Mouse (Mus musculus): ENCODE data around the gene Zbtb38. TPM values are rescaled to one million over a fixed set of nuclear protein-coding genes. Genes with fewer than 3 reads are reported as not detected.

Gene Zbtb38
- polyA plus RNA-seq, 1 experiment from 2014 or later = 12.6 TPM

GRCm38 (mm10) chr9:96767874-96768273, 15.2 kb upstream of the Zbtb38 start:
- Histone ChIP-seq H3K9me3 (ENCODE audit: control insufficient read depth, low read length) (no peaks in the 10 kb centered on the region), H3K27ac (ENCODE audit: low read depth, low read length) (no peak overlapping the region), H3K27me3 (ENCODE audit: control insufficient read depth, insufficient read depth, low read length) (no peaks in the 10 kb centered on the region), H3K9ac (ENCODE audit: low read length) (no peak overlapping the region), H3K36me3 (ENCODE audit: control insufficient read depth, insufficient read depth, low read length) (no peaks in the 10 kb centered on the region), H3K4me1 (ENCODE audit: control insufficient read depth, insufficient read depth, low read length) (no peaks in the 10 kb centered on the region), H3K4me3 (ENCODE audit: low read depth, low read length) (no peak overlapping the region), H3K4me2 (ENCODE audit: low read depth) (no peak overlapping the region)
- no peak for ATAC-seq (ENCODE audit: insufficient read depth, low FRiP score, low TSS enrichment)
- DNase-seq (ENCODE audit: low spot score) = no peak

GRCm38 (mm10) chr9:96766078-96766477, 13.4 kb upstream of the Zbtb38 start:
- H3K27me3 ChIP-seq (ENCODE audit: control insufficient read depth, insufficient read depth, low read length) = no peaks in the 10 kb centered on the region
- no peak overlapping the region for H3K4me3 ChIP-seq (ENCODE audit: low read depth, low read length)
- no peaks in the 10 kb centered on the region for H3K9me3 ChIP-seq (ENCODE audit: control insufficient read depth, low read length)
- H3K4me1 ChIP-seq (ENCODE audit: control insufficient read depth, insufficient read depth, low read length) = no peaks in the 10 kb centered on the region
- H3K36me3 ChIP-seq (ENCODE audit: control insufficient read depth, insufficient read depth, low read length) = no peaks in the 10 kb centered on the region
- H3K4me2 ChIP-seq (ENCODE audit: low read depth) = no peak overlapping the region
- DNase-seq (ENCODE audit: low spot score) = no peak
- H3K9ac ChIP-seq (ENCODE audit: low read length) = no peak overlapping the region
- no peak overlapping the region for H3K27ac ChIP-seq (ENCODE audit: low read depth, low read length)
- ATAC-seq (ENCODE audit: insufficient read depth, low FRiP score, low TSS enrichment) = no peak

- Histone ChIP-seq H3K4me3 (ENCODE audit: low read depth, low read length) (no peak overlapping the region), H3K9me3 (ENCODE audit: control insufficient read depth, low read length) (no peaks in the 10 kb centered on the region), H3K27ac (ENCODE audit: low read depth, low read length) (no peak overlapping the region), H3K4me1 (ENCODE audit: control insufficient read depth, insufficient read depth, low read length) (no peaks in the 10 kb centered on the region), H3K4me2 (ENCODE audit: low read depth) (no peak overlapping the region), H3K27me3 (ENCODE audit: control insufficient read depth, insufficient read depth, low read length) (no peaks in the 10 kb centered on the region), H3K9ac (ENCODE audit: low read length) (no peak overlapping the region), H3K36me3 (ENCODE audit: control insufficient read depth, insufficient read depth, low read length) (no peaks in the 10 kb centered on the region)
- ATAC-seq (ENCODE audit: insufficient read depth, low FRiP score, low TSS enrichment) (no peak), DNase-seq (ENCODE audit: low spot score) (no peak)
- WGBS = 65% methylated on average over 5 of the region's 5 CpGs
These were observed 12.8 kb upstream of the Zbtb38 start for GRCm38 (mm10) chr9:96765410-96765809.

- H3K9me3 ChIP-seq (ENCODE audit: control insufficient read depth, low read length) = no peaks in the 10 kb centered on the region
- no peak overlapping the region for H3K27ac ChIP-seq (ENCODE audit: low read depth, low read length)
- no peaks in the 10 kb centered on the region for H3K4me1 ChIP-seq (ENCODE audit: control insufficient read depth, insufficient read depth, low read length)
- no peak overlapping the region for H3K9ac ChIP-seq (ENCODE audit: low read length)
- H3K27me3 ChIP-seq (ENCODE audit: control insufficient read depth, insufficient read depth, low read length) = no peaks in the 10 kb centered on the region
- H3K36me3 ChIP-seq (ENCODE audit: control insufficient read depth, insufficient read depth, low read length) = no peaks in the 10 kb centered on the region
- H3K4me3 ChIP-seq (ENCODE audit: low read depth, low read length) = no peak overlapping the region
- DNase-seq (ENCODE audit: low spot score) (no peak), ATAC-seq (ENCODE audit: insufficient read depth, low FRiP score, low TSS enrichment) (no peak)
- 85% methylated on average over 9 of the region's 9 CpGs for WGBS
- no peak overlapping the region for H3K4me2 ChIP-seq (ENCODE audit: low read depth)
These were observed 11.4 kb upstream of the Zbtb38 start for GRCm38 (mm10) chr9:96763847-96764631.

- 92% methylated on average over 3 of the region's 3 CpGs for WGBS
- H3K27ac ChIP-seq (ENCODE audit: low read depth, low read length) = no peak overlapping the region
- ATAC-seq (ENCODE audit: insufficient read depth, low FRiP score, low TSS enrichment) = no peak
These were observed 10.4 kb upstream of the Zbtb38 start for GRCm38 (mm10) chr9:96763025-96763424.

GRCm38 (mm10) chr9:96758749-96759597, 6.3 kb upstream of the Zbtb38 start:
- H3K36me3 ChIP-seq (ENCODE audit: control insufficient read depth, insufficient read depth, low read length) = no peaks in the 10 kb centered on the region
- H3K4me3 ChIP-seq (ENCODE audit: low read depth, low read length) = 0 out of 2 replicates have a peak overlapping the region, but pooled peaks have one; percentile 10
- no peak overlapping the region for H3K9ac ChIP-seq (ENCODE audit: low read length)
- DNase-seq (ENCODE audit: low spot score) (peak; percentile 78), ATAC-seq (ENCODE audit: insufficient read depth, low FRiP score, low TSS enrichment) (peak; percentile 87)
- peak overlapping the region; percentile 36 for H3K4me2 ChIP-seq (ENCODE audit: low read depth)
- no peaks in the 10 kb centered on the region for H3K27me3 ChIP-seq (ENCODE audit: control insufficient read depth, insufficient read depth, low read length)
- no peaks in the 10 kb centered on the region for H3K4me1 ChIP-seq (ENCODE audit: control insufficient read depth, insufficient read depth, low read length)
- H3K27ac ChIP-seq (ENCODE audit: low read depth, low read length) = no peak overlapping the region
- H3K9me3 ChIP-seq (ENCODE audit: control insufficient read depth, low read length) = no peaks in the 10 kb centered on the region
- 13% methylated on average over 22 of the region's 22 CpGs for WGBS

More at GRCm38 (mm10) chr9:96763025-96763424, 10.4 kb upstream of the Zbtb38 start:
- H3K9ac ChIP-seq (ENCODE audit: low read length) = no peak overlapping the region
- no peaks in the 10 kb centered on the region for H3K4me1 ChIP-seq (ENCODE audit: control insufficient read depth, insufficient read depth, low read length)
- no peak overlapping the region for H3K4me3 ChIP-seq (ENCODE audit: low read depth, low read length)
- H3K36me3 ChIP-seq (ENCODE audit: control insufficient read depth, insufficient read depth, low read length) = no peaks in the 10 kb centered on the region
- H3K4me2 ChIP-seq (ENCODE audit: low read depth) = no peak overlapping the region
- no peak for DNase-seq (ENCODE audit: low spot score)
- no peaks in the 10 kb centered on the region for H3K9me3 ChIP-seq (ENCODE audit: control insufficient read depth, low read length)
- no peaks in the 10 kb centered on the region for H3K27me3 ChIP-seq (ENCODE audit: control insufficient read depth, insufficient read depth, low read length)

- DNase-seq (ENCODE audit: low spot score) (no peak), ATAC-seq (ENCODE audit: insufficient read depth, low FRiP score, low TSS enrichment) (no peak)
- Histone ChIP-seq H3K36me3 (ENCODE audit: control insufficient read depth, insufficient read depth, low read length) (no peaks in the 10 kb centered on the region), H3K9me3 (ENCODE audit: control insufficient read depth, low read length) (no peaks in the 10 kb centered on the region), H3K9ac (ENCODE audit: low read length) (no peak overlapping the region), H3K27me3 (ENCODE audit: control insufficient read depth, insufficient read depth, low read length) (no peaks in the 10 kb centered on the region), H3K4me3 (ENCODE audit: low read depth, low read length) (no peak overlapping the region), H3K27ac (ENCODE audit: low read depth, low read length) (no peak overlapping the region), H3K4me1 (ENCODE audit: control insufficient read depth, insufficient read depth, low read length) (0 out of 2 replicates have a peak, but pooled peaks cover 2% of the 10 kb centered on the region), H3K4me2 (ENCODE audit: low read depth) (no peak overlapping the region)
- 92% methylated on average over 9 of the region's 9 CpGs for WGBS
These were observed 4.2 kb upstream of the Zbtb38 start for GRCm38 (mm10) chr9:96756638-96757435.

GRCm38 (mm10) chr9:96755761-96756160, 3.1 kb upstream of the Zbtb38 start:
- 0 out of 2 replicates have a peak, but pooled peaks cover 2% of the 10 kb centered on the region for H3K4me1 ChIP-seq (ENCODE audit: control insufficient read depth, insufficient read depth, low read length)
- no peaks in the 10 kb centered on the region for H3K36me3 ChIP-seq (ENCODE audit: control insufficient read depth, insufficient read depth, low read length)
- no peak overlapping the region for H3K4me3 ChIP-seq (ENCODE audit: low read depth, low read length)
- H3K4me2 ChIP-seq (ENCODE audit: low read depth) = no peak overlapping the region
- no peak overlapping the region for H3K9ac ChIP-seq (ENCODE audit: low read length)
- H3K9me3 ChIP-seq (ENCODE audit: control insufficient read depth, low read length) = no peaks in the 10 kb centered on the region
- H3K27me3 ChIP-seq (ENCODE audit: control insufficient read depth, insufficient read depth, low read length) = no peaks in the 10 kb centered on the region
- WGBS = 83% methylated on average over 11 of the region's 11 CpGs
- DNase-seq (ENCODE audit: low spot score) (no peak), ATAC-seq (ENCODE audit: insufficient read depth, low FRiP score, low TSS enrichment) (no peak)
- no peak overlapping the region for H3K27ac ChIP-seq (ENCODE audit: low read depth, low read length)
